In genomic region chr10:76530922-76531321, GRCm38 (mm10) we compare ENCODE assay signal across 8 mouse cellular contexts. TPM values are rescaled to one million over a fixed set of nuclear protein-coding genes. Genes with fewer than 3 reads are reported as not detected.
DNase-seq lines count a peak whose midpoint lies in the region; ATAC-seq and TF ChIP-seq lines count a peak whose summit lies in the region.

No protein-coding gene starts in this region.

- peak overlapping the region; percentile 70 for H3K4me3 ChIP-seq in kidney, embryonic 14.5 days (ENCODE audit: low read length)
- H3K4me3 ChIP-seq in embryonic facial prominence, embryonic 10.5 days: peak overlapping the region; percentile 87
- H3K4me3 ChIP-seq in intestine, embryonic 14.5 days (ENCODE audit: low read depth, low read length): peak overlapping the region; percentile 49
- H3K4me3 ChIP-seq in midbrain, postnatal 0 days (ENCODE audit: low read depth, low read length): peak overlapping the region; percentile 68

- no peaks in the 10 kb centered on the region for H3K9me3 ChIP-seq in kidney, embryonic 14.5 days (ENCODE audit: control insufficient read depth, low read length)
- no peaks in the 10 kb centered on the region for H3K9me3 ChIP-seq in embryonic facial prominence, embryonic 10.5 days
- no peaks in the 10 kb centered on the region for H3K9me3 ChIP-seq in intestine, embryonic 14.5 days (ENCODE audit: control insufficient read depth, low read length)
- H3K9me3 ChIP-seq in midbrain, postnatal 0 days (ENCODE audit: low read length): no peaks in the 10 kb centered on the region

- no peaks in the 10 kb centered on the region for H3K27me3 ChIP-seq in kidney, embryonic 14.5 days (ENCODE audit: control insufficient read depth, insufficient read depth, low read length)
- H3K27me3 ChIP-seq in embryonic facial prominence, embryonic 10.5 days (replicated peaks; ENCODE audit: low read depth, poor library complexity, severe bottlenecking): no peaks in the 10 kb centered on the region
- H3K27me3 ChIP-seq in intestine, embryonic 14.5 days (replicated peaks; ENCODE audit: control insufficient read depth, insufficient read depth, low read length): no peaks in the 10 kb centered on the region
- no peaks in the 10 kb centered on the region for H3K27me3 ChIP-seq in midbrain, postnatal 0 days (ENCODE audit: insufficient read depth, low read length)

- peak; percentile 58; the same call in 1 of the 2 replicates for ATAC-seq in kidney, embryonic 14.5 days (ENCODE audit: low FRiP score, low TSS enrichment)
- ATAC-seq in intestine, embryonic 14.5 days (replicated peaks; ENCODE audit: low FRiP score, low TSS enrichment, low read depth): no peak; the same call in none of the 2 replicates
- ATAC-seq in midbrain, postnatal 0 days (ENCODE audit: low FRiP score): no peak

- TF ChIP-seq CTCF in midbrain, postnatal 0 days (IDR thresholded peaks at IDR 0.05): no peak

- WGBS in kidney, embryonic 14.5 days: under 1% methylated on average over 11 of the region's 11 CpGs
- WGBS in embryonic facial prominence, embryonic 10.5 days: 2% methylated on average over 11 of the region's 11 CpGs
- 0% methylated on average over 11 of the region's 11 CpGs for WGBS in intestine, embryonic 14.5 days
- 1% methylated on average over 11 of the region's 11 CpGs for WGBS in midbrain, postnatal 0 days

- H3K27ac ChIP-seq in kidney, embryonic 14.5 days (ENCODE audit: low read depth, low read length): no peak overlapping the region
- H3K27ac ChIP-seq in embryonic facial prominence, embryonic 10.5 days (replicated peaks): peak overlapping the region; percentile 89
- peak overlapping the region; percentile 51; the same call in 1 of the 2 replicates for H3K27ac ChIP-seq in intestine, embryonic 14.5 days (ENCODE audit: low read depth)
- H3K27ac ChIP-seq in midbrain, postnatal 0 days (ENCODE audit: low read depth, low read length): no peak overlapping the region

- H3K4me1 ChIP-seq in kidney, embryonic 14.5 days (ENCODE audit: control insufficient read depth, insufficient read depth, low read length): no peaks in the 10 kb centered on the region; the same call in 1 of the 2 replicates
- peaks cover 33% of the 10 kb centered on the region for H3K4me1 ChIP-seq in embryonic facial prominence, embryonic 10.5 days
- no peaks in the 10 kb centered on the region for H3K4me1 ChIP-seq in intestine, embryonic 14.5 days (replicated peaks; ENCODE audit: control insufficient read depth, insufficient read depth, low read length)
- H3K4me1 ChIP-seq in midbrain, postnatal 0 days (ENCODE audit: insufficient read depth, low read length): peaks cover 7% of the 10 kb centered on the region; the same call in 1 of the 2 replicates

- H3K4me2 ChIP-seq in kidney, embryonic 14.5 days (replicated peaks; ENCODE audit: low read depth, low read length): peak overlapping the region; percentile 90
- H3K4me2 ChIP-seq in intestine, embryonic 14.5 days (ENCODE audit: low read length): peak overlapping the region; percentile 87
- peak overlapping the region; percentile 69 for H3K4me2 ChIP-seq in midbrain, postnatal 0 days (ENCODE audit: low read depth, low read length, poor library complexity, severe bottlenecking)

- no peak for DNase-seq in kidney, adult 18-20 months
- no peak for DNase-seq in embryonic facial prominence, embryonic 10.5 days (ENCODE audit: low spot score)
- no peak for DNase-seq in intestine, embryonic 14.5 days (ENCODE audit: low spot score)
- DNase-seq in midbrain, postnatal 0 days (ENCODE audit: low spot score): no peak
- no peak for DNase-seq in thymus, postnatal 0 days (ENCODE audit: low spot score)
- no peak for DNase-seq in ovary, postnatal 14 days (ENCODE audit: low spot score)
- no peak for DNase-seq in layer of hippocampus, adult 18-20 months (ENCODE audit: low spot score in 2 of 2)

- H3K36me3 ChIP-seq in kidney, embryonic 14.5 days (ENCODE audit: control insufficient read depth, insufficient read depth, low read length): peaks cover 22% of the 10 kb centered on the region
- peaks cover 30% of the 10 kb centered on the region for H3K36me3 ChIP-seq in embryonic facial prominence, embryonic 10.5 days (replicated peaks)
- H3K36me3 ChIP-seq in intestine, embryonic 14.5 days (ENCODE audit: control insufficient read depth, insufficient read depth, low read length): peaks cover 19% of the 10 kb centered on the region
- H3K36me3 ChIP-seq in midbrain, postnatal 0 days (ENCODE audit: insufficient read depth, low read length): peaks cover 12% of the 10 kb centered on the region

- H3K9ac ChIP-seq in kidney, embryonic 14.5 days (ENCODE audit: low read depth, low read length): peak overlapping the region; percentile 51
- peak overlapping the region; percentile 47 for H3K9ac ChIP-seq in intestine, embryonic 14.5 days (ENCODE audit: low read length)
- peak overlapping the region; percentile 65; the same call in 1 of the 2 replicates for H3K9ac ChIP-seq in midbrain, postnatal 0 days (replicated peaks; ENCODE audit: low read length, poor library complexity, severe bottlenecking)

RNA-seq across cellular contexts. Expression of gene Lss, which starts 0.5 kb away (rescaled TPM):
- 9.7 and 21.9 TPM in 2 replicates for polyA plus RNA-seq in kidney, embryonic 14.5 days (2014; fragmentation: Nextera tagmentation; extraction: Ambion mirVana)
- 55.9 and 59.6 TPM in 2 replicates for polyA plus RNA-seq in embryonic facial prominence, embryonic 10.5 days (2016; fragmentation: Nextera tagmentation; extraction: Ambion mirVana)
- polyA plus RNA-seq in intestine, embryonic 14.5 days (2014; fragmentation: Nextera tagmentation; extraction: Ambion mirVana): 56.3 and 62.4 TPM in 2 replicates
- 51.8 and 61.2 TPM in 2 replicates for total RNA-seq in midbrain, postnatal 0 days (2014; rRNA removed)
- 26.4 and 28.4 TPM in 2 replicates for polyA plus RNA-seq in midbrain, postnatal 0 days (2015; fragmentation: Nextera tagmentation; extraction: Ambion mirVana)
- 18.7 and 19.6 TPM in 2 replicates for polyA plus RNA-seq in thymus, postnatal 0 days (2015; fragmentation: Nextera tagmentation; extraction: Ambion mirVana)
- 10 to 100 TPM; 40.5 to 41.6 TPM for total RNA-seq in layer of hippocampus, adult 18-20 months (2021)

RNA-seq across cellular contexts. Expression of gene Spatc1l, which starts 31.1 kb away (rescaled TPM):
- polyA plus RNA-seq in kidney, embryonic 14.5 days (2014; fragmentation: Nextera tagmentation; extraction: Ambion mirVana): not detected in 2 replicates
- 0.11 TPM in 1 of 2 replicates, not detected in the other for polyA plus RNA-seq in embryonic facial prominence, embryonic 10.5 days (2016; fragmentation: Nextera tagmentation; extraction: Ambion mirVana)
- polyA plus RNA-seq in intestine, embryonic 14.5 days (2014; fragmentation: Nextera tagmentation; extraction: Ambion mirVana): 0.18 TPM in 1 of 2 replicates, not detected in the other
- not detected in 2 replicates for total RNA-seq in midbrain, postnatal 0 days (2014; rRNA removed)
- not detected in 2 replicates for polyA plus RNA-seq in midbrain, postnatal 0 days (2015; fragmentation: Nextera tagmentation; extraction: Ambion mirVana)
- polyA plus RNA-seq in thymus, postnatal 0 days (2015; fragmentation: Nextera tagmentation; extraction: Ambion mirVana): not detected in 2 replicates
- total RNA-seq in layer of hippocampus, adult 18-20 months (2021): not detected

RNA-seq across cellular contexts. Expression of gene Ftcd, which starts 44.5 kb away (rescaled TPM):
- polyA plus RNA-seq in kidney, embryonic 14.5 days (2014; fragmentation: Nextera tagmentation; extraction: Ambion mirVana): 0.28 and 0.46 TPM in 2 replicates
- not detected in 2 replicates for polyA plus RNA-seq in embryonic facial prominence, embryonic 10.5 days (2016; fragmentation: Nextera tagmentation; extraction: Ambion mirVana)
- polyA plus RNA-seq in intestine, embryonic 14.5 days (2014; fragmentation: Nextera tagmentation; extraction: Ambion mirVana): 0.11 TPM in 1 of 2 replicates, not detected in the other
- total RNA-seq in midbrain, postnatal 0 days (2014; rRNA removed): 0.33 TPM in 1 of 2 replicates, not detected in the other
- 0.07 and 0.09 TPM in 2 replicates for polyA plus RNA-seq in midbrain, postnatal 0 days (2015; fragmentation: Nextera tagmentation; extraction: Ambion mirVana)
- polyA plus RNA-seq in thymus, postnatal 0 days (2015; fragmentation: Nextera tagmentation; extraction: Ambion mirVana): 0.04 TPM in 1 of 2 replicates, not detected in the other
- not detected for total RNA-seq in layer of hippocampus, adult 18-20 months (2021)

Comparison
In these comparisons a context has a peak if more than half of its experiments do, and no peak if none do; other contexts are left out.
1. H3K27ac ChIP-seq: peak in embryonic facial prominence, embryonic 10.5 days (single experiment) and intestine, embryonic 14.5 days (single experiment); none in kidney, embryonic 14.5 days (single experiment) and midbrain, postnatal 0 days (single experiment).
2. Peak in every context shown above with its lines, with median percentiles within 50 percentile points of each other: H3K4me2 ChIP-seq, H3K4me3 ChIP-seq and H3K9ac ChIP-seq.